Mouse (Mus musculus): ENCODE results near the gene Ppfia4.

The Ppfia4 gene

DNA sequence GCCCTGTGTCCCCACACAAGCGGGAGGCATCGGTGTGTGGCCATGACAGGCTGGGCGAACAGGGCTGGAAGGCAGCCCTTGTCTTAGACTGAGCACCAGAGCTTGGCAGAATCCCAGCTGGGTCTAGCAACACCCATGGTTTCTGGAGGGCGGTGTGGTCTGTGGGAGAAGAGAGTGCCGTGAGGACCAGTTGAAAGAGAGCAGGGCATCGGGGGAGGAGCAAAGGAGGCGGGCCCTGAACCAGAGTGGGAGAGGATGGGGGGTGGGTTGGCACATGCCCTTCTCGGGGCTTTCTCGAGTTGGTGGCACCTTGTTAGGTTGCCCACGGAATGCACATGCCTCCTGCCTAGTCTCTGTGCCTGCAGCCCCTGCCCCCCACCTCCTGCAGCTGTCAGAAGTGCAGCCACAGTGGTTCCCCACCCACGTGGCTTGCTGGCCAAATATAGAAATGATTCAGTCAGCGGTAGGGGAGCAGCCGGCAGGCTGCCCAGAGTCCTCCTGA is at the start of gene Ppfia4:
Ppfia4 (minus strand) TSS at position 159 of the 502 bp plus-strand sequence.
- peak; percentile 41; the same call in 1 of the 2 replicates for ATAC-seq (ENCODE audit: insufficient number of reproducible peaks, low FRiP score, low TSS enrichment)

DNA sequence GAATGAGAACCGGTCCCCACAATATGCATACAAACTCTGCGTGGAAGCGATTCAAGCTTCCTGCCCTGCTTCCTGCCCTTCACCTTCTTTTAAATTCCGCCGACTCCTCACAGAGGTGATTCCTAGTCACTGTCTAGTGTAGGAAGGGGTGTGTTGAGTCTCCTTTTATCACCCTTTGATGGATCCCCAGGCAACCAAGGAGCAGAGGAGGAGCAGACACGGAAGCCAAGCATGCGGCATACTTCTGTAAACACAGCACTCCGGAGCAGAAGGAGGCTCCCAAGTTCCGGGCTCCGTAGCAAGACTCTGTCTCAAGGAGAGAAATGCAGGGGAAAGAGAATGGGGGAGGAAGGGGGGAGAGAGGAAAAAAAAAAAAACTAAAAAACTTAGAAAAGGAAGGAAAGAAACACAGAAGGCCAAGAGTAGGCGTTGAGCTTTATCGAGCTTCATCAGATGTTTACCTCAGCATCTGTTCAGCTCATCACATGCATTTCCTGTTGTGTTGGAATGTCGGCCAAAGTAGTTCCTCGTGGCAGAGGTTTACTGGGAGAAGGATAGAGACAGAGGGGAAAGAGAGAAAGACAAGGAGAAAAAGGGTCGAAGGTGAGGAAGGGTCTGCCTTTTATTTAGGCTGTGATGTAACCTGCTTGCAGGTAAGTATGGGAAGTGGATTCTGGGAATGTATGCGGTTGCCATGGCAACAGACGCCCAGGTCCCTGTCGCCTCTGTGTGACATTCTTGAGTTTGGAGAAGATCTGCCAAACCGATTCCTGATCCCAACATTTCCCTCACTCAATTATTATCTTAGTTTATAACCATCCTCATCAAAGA is 49.3 kb upstream of the Ppfia4 start:
- no peak for ATAC-seq (ENCODE audit: insufficient number of reproducible peaks, low FRiP score, low TSS enrichment)

DNA sequence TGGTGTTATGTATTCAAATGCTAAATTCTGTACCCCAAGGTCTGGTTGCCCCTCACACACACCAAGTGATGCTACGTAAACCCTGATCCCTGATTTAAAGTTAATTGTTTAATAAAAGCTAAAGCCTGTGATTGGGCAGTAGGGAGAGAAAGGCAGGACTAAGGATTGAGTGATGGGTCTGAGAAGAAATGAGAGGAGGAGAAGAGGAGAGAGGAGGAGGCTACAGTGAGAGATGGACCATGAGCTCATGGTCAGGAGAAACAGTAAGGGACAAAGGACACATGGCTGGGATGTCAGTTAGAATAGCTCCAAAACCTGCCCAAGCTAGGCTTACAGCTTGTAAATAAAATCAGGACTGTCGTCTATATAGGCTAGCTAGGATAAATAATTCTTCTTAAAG is 48.3 kb upstream of the Ppfia4 start:
- ATAC-seq (ENCODE audit: insufficient number of reproducible peaks, low FRiP score, low TSS enrichment), result no peak

DNA sequence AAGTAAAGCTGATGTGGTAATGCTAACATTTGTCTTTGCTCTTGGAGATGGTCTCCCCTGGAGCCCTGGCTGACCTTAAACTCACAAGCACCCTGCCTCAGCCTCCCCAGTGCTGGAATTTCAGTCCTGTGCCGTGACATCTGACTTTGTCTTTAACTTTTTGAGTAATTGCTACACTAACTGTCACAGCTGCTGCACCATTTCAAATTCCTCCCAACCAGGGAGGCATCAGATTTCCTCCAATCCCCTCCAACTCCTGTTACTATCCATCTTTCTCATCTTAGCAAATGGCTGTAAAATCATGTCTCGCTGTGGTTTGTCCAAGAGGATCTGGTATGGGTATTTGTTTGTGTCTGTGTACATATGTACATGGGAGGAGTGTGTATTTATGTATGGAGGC is 41.4 kb upstream of the Ppfia4 start:
- ATAC-seq (ENCODE audit: insufficient number of reproducible peaks, low FRiP score, low TSS enrichment), result no peak

DNA sequence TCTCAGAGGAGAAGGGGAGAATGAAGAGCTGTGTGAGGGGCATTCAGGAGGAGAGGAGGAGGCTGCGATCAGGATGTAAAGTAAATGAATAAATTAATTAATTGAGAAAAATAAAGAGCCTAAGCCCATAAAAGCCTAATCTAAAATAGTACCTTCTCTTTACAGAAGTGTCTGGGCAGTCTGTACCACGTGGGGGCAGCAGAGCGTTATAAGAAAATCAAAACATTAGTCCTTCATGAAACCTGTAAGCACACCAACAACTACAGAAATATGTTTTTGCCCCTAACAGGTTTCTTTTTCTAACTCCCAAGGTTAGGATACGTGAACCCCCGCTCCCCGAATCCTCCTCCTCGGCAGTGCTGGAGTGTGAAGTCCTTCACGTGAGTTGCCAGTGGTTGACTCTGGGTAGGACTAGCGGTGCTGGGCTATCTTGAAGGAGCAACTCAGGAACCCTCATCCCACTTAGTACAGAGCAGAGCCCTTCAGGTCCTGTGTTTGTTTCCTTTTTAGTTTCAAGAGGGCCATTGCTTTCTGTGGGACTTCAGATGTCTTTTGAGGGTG is 36.1 kb upstream of the Ppfia4 start:
- no peak for ATAC-seq (ENCODE audit: insufficient number of reproducible peaks, low FRiP score, low TSS enrichment)

DNA sequence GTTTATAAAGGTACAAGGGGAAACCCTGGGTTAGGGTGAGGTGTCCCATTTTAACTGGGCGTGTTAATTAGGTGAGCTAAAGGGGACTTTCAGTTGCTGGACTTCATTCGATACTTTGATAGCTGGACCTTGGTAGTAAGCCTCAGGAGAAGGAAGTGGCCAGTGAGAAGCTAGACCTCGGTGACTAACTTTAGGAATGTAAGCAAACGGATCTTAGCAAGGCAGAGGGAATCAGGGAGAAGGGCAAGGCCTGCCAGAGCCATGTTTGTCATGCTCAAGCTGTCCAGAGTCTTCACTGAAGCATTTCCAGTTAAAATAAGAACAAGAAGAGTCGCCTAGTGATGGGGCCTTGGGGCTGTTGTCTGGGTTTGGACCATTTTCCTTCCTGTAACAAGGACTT is 32.8 kb upstream of the Ppfia4 start:
- ATAC-seq (ENCODE audit: insufficient number of reproducible peaks, low FRiP score, low TSS enrichment), result no peak

DNA sequence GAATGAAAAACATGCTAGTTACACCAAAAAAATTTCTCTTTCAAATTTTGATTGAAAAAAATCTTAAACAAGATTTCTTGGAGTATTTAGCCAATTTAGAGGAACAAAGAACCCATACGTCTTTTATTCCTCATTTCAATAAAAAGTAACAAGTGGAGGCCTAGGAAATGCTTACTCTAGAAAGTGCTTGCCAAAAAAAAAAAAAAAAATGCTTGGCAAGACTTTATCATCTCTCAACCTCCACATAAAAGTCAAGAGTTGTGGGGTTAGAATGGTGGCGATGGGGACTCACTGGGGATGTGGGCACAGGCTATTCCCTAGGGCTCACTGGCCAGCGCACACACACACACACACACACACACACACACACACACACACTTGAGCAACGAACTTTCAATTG is 30.5 kb upstream of the Ppfia4 start:
- no peak for ATAC-seq (ENCODE audit: insufficient number of reproducible peaks, low FRiP score, low TSS enrichment)

DNA sequence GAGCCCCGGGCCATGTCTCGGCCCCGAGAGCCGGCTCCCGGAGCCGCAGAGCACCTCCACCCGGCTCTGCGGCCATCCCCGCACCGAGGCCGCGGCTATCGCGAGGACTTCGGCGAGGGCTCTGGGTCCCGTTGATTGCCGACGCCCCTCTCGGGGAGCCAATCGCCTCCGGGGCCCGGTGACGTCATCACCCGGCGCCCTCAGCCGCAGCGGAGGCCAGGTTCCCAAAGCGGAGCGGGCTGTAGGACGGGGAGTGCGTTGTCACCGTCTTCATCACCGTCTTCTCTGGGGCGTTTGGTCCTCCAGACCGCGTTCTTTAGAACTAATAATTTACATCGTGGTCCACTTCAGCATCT is 29.1 kb upstream of the Ppfia4 start, which contains the start of gene Tmem183a:
Tmem183a (minus strand) TSS at position 123 of the 356 bp plus-strand sequence.
- ATAC-seq (ENCODE audit: insufficient number of reproducible peaks, low FRiP score, low TSS enrichment), result peak; percentile 97

DNA sequence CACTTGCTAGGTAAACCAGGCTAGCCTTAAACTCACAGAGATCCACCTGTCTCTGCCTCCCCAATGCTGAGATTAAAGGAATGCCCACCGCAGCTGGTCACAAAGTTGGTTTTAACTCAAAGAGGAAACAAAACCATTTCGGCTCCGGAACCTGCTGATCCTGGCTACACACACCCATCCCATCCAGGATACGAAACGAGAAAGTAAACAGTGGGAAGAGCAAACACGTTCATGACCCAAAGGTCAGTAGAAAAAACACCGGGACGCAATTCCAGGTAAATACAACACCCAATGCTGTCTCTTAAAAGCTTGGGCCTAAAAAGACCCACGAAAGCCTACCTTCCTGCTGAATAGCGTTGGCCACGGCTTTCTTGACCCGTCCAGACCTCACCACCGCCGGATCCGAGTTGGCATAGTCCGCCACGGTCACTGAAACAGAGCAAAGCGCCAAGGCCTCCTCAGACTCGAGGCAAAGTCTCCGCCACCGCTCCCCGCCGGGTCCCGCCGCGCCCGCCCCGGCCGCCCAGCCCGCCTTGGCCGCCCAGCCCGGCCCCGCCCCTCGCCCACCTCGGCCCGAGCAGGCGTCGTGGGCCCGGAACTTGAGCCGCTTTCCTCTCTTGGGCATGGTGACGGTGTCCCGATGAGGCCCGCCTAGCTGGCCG is 28.6 kb upstream of the Ppfia4 start:
- 0 out of 2 replicates have a peak, but pooled peaks have one; percentile 31 for ATAC-seq (ENCODE audit: insufficient number of reproducible peaks, low FRiP score, low TSS enrichment)

DNA sequence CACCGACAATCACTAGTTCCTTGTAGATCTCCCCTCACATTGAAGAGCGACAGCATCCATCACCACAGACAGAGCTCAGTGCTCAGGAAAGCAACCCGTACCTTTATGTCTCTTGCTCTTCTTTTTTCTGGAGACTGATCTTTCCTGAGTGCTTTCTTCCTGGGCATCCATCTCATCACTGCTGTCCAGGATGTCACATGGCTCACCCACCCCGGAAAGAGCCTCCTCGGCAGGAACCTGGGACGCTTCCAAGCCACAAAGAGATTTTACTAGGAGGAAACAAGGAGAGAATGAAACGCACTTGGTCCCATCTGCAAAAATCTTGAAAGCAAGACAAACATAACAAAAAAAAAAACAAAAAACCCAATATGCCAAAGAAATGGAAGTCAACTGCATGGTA is 27.9 kb upstream of the Ppfia4 start:
- no peak for ATAC-seq (ENCODE audit: insufficient number of reproducible peaks, low FRiP score, low TSS enrichment)

DNA sequence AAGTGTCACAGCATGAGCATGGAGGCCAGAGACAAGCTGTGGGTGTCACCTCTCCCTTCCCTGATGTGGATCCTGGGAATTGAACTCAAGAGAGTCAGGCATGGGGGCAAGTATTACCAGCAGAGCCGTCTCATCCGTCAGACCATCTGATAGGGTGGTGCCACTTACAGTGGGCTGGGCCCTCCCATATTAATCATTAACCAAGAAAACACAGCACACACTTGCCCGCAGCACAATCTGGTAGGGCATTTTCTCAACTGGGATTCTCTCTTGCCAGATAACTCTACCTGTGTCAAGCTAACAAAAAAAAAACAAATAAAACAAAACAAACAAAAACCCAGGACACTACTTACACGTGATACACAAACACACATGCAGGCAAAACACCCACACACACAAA is 24.7 kb upstream of the Ppfia4 start:
- ATAC-seq (ENCODE audit: insufficient number of reproducible peaks, low FRiP score, low TSS enrichment), result no peak

DNA sequence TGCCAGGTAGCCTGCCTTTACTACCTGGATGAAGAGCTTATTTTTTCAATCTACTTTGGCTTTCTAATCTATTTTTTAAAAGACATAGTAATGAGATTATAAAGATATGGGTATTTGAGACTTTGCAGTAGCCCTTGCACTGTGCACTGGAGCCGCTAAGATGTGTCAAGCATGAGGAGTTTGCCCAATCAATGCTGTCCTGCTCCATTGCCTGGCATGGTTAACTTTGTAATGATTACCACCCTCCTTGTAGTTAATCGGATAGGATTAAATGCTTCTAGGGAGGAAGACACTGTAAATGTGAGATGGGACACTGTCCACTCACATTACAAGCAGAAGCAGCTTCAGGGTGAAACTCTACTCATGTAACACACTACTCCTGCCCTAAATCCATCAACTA is 20.6 kb upstream of the Ppfia4 start:
- ATAC-seq (ENCODE audit: insufficient number of reproducible peaks, low FRiP score, low TSS enrichment), result no peak

DNA sequence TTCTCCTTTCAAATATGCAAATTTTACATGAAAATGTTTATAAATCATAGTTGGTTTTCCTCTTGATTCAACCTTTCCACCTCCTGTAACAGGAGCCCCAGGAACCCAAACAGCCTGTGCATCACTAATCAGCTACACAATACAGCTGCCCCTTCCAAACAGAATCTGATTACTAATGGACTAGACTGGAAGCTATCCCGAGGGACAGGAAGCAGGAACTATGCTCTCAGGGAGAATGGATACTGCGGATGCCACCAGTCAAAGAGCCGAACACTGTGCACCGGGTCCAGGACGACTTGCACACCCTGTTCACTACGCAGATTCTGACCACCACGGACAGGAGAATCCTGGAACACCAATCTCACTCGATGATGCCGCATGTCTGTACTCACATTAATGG is 15.1 kb upstream of the Ppfia4 start:
- no peak for ATAC-seq (ENCODE audit: insufficient number of reproducible peaks, low FRiP score, low TSS enrichment)

DNA sequence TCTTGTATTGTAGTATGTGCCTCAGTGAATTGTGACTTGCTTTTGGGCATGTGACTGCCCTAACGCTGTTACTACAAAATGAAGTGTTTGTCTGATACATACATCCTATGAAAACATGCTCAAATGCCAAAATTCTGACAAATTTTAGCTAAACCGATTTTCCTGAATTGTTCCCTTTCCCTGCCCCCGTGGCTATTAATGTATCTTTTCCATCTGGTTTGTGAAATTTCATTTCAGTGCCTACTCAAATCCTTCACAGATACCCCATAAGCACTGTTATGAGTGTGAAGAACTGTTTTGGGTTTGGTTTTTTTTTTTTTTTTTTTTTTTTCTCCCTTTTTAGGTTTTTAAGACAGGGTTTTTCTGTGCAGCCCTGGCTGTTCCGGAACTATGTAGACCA is 12.3 kb upstream of the Ppfia4 start:
- ATAC-seq (ENCODE audit: insufficient number of reproducible peaks, low FRiP score, low TSS enrichment), result no peak

DNA sequence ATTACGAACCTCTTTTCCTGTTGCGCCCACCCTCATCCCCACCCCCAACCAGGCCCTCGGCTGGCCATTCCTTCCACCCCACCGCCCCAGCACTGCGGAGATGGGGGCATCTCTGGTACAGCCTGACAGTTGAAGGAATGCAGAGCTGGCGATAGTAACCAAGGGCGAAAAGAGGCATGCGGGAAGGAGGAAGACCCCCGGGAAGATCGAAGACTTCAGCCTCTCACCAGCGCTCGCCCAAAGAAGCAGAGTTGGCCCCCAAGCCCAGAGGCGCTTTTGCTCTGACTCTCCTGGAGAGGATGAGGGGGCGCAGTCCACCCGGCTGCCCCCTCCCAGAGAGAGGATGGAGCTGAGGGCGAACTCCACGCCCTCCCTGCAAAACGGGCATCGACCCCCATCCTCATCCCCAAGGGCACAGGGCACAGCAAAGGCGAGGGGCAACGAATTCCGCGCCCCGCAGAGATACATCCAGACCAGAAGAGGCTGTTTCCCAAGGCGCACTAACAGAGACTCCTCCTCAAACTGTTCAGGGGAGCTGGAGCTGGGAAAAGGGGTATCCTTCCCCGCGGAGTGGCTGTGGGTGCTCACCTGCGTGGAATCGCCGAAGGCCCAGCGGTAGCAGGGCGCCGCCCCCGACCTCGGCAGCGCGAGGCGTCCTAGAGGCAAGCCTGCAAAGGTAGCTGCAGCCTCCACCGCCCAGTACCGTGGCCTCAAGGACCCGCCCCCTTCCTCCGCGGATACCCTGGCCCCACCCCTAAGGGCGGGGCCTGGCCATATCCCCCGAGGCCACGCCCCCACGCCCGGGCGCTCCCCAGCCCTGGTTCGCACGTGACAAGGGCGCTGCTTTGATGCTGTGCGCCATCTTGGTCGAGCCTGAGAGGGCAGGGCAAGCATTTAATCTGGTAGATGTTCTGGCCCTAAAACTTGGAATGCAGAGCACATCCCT is 11.6 kb upstream of the Ppfia4 start:
- peak; percentile 69 for ATAC-seq (ENCODE audit: insufficient number of reproducible peaks, low FRiP score, low TSS enrichment)

DNA sequence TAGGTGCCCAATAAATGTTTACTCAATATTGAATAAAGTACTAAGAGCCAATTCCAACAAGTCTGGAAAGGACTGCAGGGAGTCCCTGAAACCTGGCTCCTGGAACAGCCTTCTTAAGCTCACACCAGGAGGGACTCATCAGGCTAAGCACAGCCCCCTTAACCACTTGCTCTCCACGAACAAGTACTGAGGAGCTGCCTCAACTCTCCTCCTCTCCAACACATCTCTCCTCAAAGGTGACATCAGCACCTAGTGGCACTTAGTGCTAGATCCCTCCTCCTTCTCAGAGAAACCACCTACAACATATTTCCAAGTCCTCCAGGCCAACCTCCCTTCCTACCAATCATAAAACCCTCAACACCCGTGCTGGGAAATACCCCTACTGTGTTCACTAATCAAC is 10.8 kb upstream of the Ppfia4 start:
- ATAC-seq (ENCODE audit: insufficient number of reproducible peaks, low FRiP score, low TSS enrichment), result peak; percentile 52

DNA sequence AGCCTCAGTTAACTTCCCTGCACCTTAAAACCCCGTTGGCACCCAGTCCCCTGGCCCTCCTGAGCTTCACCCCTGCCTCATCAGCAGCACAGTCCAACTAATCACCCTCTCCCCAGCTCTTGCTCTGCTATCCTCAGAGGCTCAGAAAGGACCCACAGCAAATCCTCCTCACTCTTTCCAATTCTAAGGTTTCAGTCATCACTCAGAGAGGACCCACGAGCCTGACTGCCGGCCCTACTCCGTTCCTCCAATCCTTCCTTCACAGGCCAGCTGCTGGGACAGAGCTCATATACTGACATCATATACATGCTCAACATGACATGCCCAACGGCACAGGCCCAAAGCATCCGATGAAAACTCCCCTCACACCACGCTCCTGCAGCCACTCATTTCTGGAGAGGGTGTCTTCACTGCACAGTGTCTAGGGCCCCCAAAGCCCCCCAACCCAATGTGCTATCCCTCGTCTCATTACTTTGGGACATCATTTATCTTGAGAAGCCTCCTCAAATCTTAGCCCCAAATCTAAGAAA is 10.1 kb upstream of the Ppfia4 start:
- ATAC-seq (ENCODE audit: insufficient number of reproducible peaks, low FRiP score, low TSS enrichment), result no peak

DNA sequence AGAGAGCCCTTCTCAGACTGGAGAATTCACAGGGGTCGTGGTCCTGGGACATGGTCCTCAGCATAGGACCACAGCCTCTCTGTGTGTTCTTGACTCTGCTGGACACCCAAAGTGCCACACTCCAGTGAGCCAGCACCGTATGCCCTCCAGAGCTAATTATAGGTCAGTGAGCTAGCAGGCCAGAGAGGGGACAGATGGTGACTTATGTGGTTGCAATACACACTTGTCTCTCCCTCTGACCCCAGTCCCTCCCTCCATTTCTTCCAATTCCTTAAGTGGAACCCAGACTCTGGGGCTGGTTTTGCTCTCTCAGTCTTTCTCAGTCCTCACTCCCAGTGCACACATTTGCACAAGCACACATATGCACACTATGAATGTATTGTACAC is 9.5 kb upstream of the Ppfia4 start:
- peak; percentile 51; the same call in 1 of the 2 replicates for ATAC-seq (ENCODE audit: insufficient number of reproducible peaks, low FRiP score, low TSS enrichment)

DNA sequence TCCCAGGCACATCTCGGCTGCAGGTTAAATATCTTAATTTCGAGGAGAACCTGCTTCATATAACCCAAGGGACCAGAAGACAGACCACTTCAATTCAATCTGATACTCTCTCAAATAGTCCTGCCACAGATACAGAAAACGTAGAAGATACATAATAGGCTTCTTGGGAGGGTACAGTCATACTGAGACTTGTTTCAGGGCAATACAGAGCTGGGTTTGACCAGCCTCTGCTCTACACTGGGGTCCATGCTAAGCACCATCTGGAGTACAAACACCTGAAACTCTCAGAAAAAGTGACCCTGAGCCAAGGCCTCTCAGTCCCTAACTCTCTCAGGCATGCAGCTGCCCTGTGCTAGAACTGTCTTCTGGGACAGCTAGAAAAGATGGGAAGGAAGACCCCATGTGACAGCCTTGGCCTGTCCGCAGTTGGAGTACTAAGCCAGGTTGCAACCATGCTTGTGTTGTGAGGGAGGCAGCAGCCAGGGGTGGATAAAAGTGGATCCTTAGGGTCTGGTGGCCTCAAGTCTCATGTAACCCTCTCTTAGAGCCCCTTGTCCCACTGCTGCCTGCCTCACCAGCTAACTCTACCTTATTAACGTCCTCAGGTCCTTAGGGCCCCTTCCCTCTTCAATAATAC is 9.0 kb upstream of the Ppfia4 start:
- ATAC-seq (ENCODE audit: insufficient number of reproducible peaks, low FRiP score, low TSS enrichment), result no peak
